Mouse (Mus musculus) erythroblast, embryonic 14.5 days (primary cell): ENCODE measurements around the gene Atp5s. TPM values are rescaled to one million over a fixed set of nuclear protein-coding genes. Genes with fewer than 3 reads are reported as not detected.

ENCODE experiments used
- H3K27me3 ChIP-seq: 2 replicates; pipeline ENCODE4 v1.6.1; 2012; ENCODE audit warnings: inconsistent platforms; ENCODE audit not compliant: control insufficient read depth
- H3K36me3 ChIP-seq: 2 replicates; pipeline ENCODE4 v1.6.1; 2012; ENCODE audit warnings: mild to moderate bottlenecking, inconsistent platforms; ENCODE audit not compliant: control insufficient read depth
- H3K4me1 ChIP-seq: 2 replicates; pipeline ENCODE4 v1.6.1; 2012; ENCODE audit warnings: inconsistent platforms; ENCODE audit not compliant: control insufficient read depth
- H3K4me3 ChIP-seq: replicated peaks from 2 replicates; pipeline ENCODE3; 2012; ENCODE audit warnings: moderate library complexity, mild to moderate bottlenecking, inconsistent platforms
- H3K9me3 ChIP-seq: 2 replicates; pipeline ENCODE4 v1.6.1; 2012; ENCODE audit warnings: low read length, inconsistent platforms, mixed read lengths; ENCODE audit not compliant: control insufficient read depth
- GATA1 ChIP-seq: IDR thresholded peaks from 2 replicates; pipeline ENCODE4 v1.6.1; 2012; ENCODE audit warnings: low read length, inconsistent platforms, mixed read lengths
- TAL1 ChIP-seq: IDR thresholded peaks from 3 replicates; pipeline ENCODE4 v1.6.1; 2012; ENCODE audit warnings: low read length, inconsistent platforms, mixed read lengths
- polyA plus RNA-seq: library from polyadenylated mRNA; stranded (reverse); fragments of >175 nt; gene quantifications from 2 replicates; pipeline ENCODE4 v1.2.3, GENCODE M21; 2012

The Atp5s gene
- polyA plus RNA-seq, 1 experiment: 1.2 TPM

DNA sequence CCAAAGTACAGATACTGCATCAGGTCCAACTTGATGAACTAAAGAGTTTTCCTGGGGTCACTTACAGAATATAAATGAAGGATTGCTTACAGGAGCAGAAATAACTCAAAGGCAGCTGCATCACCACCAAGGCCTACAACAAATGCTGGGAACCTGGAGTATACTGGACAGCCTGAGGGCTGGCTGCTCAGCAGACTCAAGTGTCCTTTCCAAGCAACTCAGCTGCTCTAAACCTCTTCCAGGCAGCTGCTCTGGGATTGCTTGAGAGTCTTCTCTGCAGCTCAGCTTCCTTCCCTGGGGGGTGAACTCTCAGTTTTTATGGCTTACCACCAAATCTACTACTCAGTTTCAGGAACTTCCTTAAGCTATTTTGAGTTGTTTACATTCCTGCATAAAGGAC lies 35.7 kb upstream of the Atp5s start:
- Histone ChIP-seq H3K9me3 (no peaks in the 10 kb centered on the region), H3K4me1 (no peaks in the 10 kb centered on the region), H3K4me3 (no peak overlapping the region), H3K36me3 (peaks cover 10% of the 10 kb centered on the region), H3K27me3 (no peaks in the 10 kb centered on the region)
- TF ChIP-seq GATA1 (no peak), TAL1 (no peak)

DNA sequence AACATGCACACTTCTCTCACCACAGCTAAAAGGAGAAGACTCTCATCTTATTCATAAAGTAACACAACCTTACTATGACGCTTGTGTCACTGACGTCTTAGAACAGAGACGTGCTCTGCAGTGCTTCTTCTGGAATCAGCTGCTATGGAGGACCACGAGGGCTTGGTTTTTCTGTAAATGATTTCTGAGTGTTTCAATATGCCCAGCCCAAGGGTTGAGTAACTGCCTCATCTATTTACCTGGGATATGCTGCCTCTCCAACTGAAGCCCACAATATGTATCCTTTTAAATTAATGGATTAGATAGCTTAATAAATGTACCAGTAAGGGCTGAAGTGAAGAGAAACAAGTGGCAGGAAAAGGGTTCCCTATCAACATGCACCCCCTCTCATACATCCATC lies 34.0 kb upstream of the Atp5s start:
- Histone ChIP-seq H3K9me3 (no peaks in the 10 kb centered on the region), H3K36me3 (peaks cover 16% of the 10 kb centered on the region), H3K4me3 (no peak overlapping the region), H3K27me3 (no peaks in the 10 kb centered on the region), H3K4me1 (no peaks in the 10 kb centered on the region)
- no peak for TF ChIP-seq GATA1
- no peak for TF ChIP-seq TAL1

DNA sequence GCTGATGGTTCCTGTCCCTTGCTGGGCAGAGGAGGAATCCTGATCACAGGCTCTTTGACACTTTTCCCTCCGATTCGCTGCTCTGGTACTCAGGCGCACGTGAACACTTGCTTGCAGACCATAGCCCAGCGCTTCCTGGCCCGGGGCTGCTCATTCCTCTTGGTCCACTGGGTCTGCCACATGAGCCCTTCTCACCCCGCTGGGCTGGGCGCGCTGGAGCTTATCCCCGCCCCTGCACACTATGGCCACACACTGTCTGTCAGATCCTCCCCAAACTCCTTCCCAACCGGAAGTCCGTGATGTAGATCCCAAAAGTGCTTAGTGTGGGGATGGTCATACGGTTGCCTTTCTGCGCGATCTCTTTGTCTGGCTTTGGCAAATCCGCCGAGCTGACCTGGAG lies 31.3 kb upstream of the Atp5s start:
- TF ChIP-seq GATA1 (no peak), TAL1 (no peak)
- Histone ChIP-seq H3K9me3 (no peaks in the 10 kb centered on the region), H3K27me3 (no peaks in the 10 kb centered on the region), H3K36me3 (peaks cover 22% of the 10 kb centered on the region), H3K4me1 (no peaks in the 10 kb centered on the region), H3K4me3 (no peak overlapping the region)

DNA sequence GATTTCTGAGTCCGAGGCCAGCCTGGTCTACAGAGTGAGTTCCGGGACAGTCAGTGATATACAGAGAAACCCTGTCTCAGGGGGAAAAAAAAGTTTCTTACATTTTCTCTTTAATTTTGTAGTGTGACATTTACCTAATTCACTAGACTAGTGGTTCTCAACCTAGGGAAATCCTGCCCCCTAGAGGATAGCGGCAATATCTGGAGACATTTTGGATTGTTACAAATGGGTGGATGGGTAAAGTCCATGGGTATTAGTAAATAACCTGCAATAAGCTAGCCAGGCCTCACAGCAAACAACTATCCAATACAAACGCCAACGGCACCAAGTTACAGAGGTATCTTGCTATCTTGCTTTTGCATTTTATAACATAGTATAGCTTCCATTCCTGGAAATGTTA lies 28.0 kb upstream of the Atp5s start:
- H3K9me3 ChIP-seq: no peaks in the 10 kb centered on the region
- H3K27me3 ChIP-seq: no peaks in the 10 kb centered on the region
- H3K4me3 ChIP-seq: no peak overlapping the region
- H3K4me1 ChIP-seq: peaks cover 2% of the 10 kb centered on the region
- peaks cover 36% of the 10 kb centered on the region for H3K36me3 ChIP-seq
- TF ChIP-seq GATA1 (no peak), TAL1 (no peak)

DNA sequence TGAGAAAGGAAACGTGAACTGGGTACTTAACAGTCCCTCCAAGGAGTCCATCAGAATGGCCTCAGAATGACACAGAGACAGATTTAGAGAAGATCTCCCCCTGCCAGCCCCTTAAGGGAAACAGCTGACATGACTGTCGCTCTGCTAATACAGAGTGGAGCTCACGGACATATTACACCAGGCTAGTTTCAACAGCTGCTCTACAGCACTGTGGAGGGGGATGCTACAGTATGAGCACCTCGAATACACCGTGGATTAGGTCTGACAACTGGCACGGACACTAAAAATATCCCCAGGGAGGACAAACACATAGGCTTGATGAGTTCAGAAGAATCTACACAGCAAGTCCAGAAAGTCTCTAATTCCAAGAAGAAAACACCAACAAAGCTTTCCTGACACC lies 26.4 kb upstream of the Atp5s start:
- H3K36me3 ChIP-seq: peaks cover 38% of the 10 kb centered on the region
- H3K4me3 ChIP-seq: no peak overlapping the region
- peaks cover 2% of the 10 kb centered on the region for H3K4me1 ChIP-seq
- H3K9me3 ChIP-seq: no peaks in the 10 kb centered on the region
- no peaks in the 10 kb centered on the region for H3K27me3 ChIP-seq
- TF ChIP-seq GATA1: no peak
- no peak for TF ChIP-seq TAL1

DNA sequence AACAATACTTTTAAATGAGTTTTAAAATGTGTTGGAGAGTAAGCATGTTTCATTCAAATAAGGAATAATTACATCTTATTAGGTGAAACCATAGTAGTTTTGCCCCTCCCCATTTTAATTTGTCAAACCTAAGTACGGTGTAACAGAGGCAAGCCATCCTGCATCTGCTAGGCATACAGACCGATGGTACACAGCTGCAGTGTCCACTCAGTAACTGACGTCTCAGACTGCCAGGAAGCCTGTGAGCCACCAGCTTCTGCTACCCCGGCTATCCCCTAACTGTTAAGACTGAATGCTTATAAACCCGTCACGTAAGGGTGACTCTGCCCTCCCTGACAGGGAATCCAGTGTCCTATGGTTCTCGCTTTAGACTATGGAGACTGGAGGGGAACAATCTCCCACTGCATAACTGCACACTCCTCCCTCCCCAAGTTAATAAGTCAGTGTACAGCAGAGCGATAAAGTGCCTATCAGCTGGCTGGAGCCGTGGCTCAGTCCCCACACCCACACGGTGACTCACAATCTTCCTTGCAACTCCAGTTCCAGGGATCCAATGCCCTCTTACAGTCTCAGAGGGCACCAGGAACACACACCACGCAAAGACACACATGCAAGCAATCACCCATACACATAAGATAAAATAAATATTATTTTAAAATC lies 19.8 kb upstream of the Atp5s start:
- H3K9me3 ChIP-seq: no peaks in the 10 kb centered on the region
- no peak overlapping the region for H3K4me3 ChIP-seq
- TF ChIP-seq TAL1 (no peak), GATA1 (no peak)
- no peaks in the 10 kb centered on the region for H3K27me3 ChIP-seq
- H3K4me1 ChIP-seq: peaks cover 11% of the 10 kb centered on the region
- H3K36me3 ChIP-seq: peaks cover 34% of the 10 kb centered on the region

DNA sequence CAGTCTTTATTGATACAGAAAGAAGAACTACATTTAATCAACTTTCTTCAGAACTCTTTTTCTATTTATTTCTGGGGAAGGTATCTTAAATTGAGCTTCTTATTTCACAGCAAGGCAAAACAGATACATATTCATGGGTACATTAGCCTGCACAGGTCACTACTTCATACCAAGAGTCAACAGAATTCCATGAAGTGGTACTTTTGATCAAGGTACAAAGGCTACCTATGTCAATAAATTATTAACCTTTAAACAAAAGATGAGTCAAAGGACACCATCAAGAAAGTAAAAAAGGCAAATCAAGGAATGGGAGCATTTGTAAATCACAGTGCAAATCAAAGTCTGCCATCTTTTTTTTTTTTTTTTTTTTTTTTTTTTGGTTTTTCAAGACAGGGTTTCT lies 11.1 kb upstream of the Atp5s start:
- TF ChIP-seq GATA1: no peak
- no peak; the same call in 2 of the 3 replicates for TF ChIP-seq TAL1
- Histone ChIP-seq H3K36me3 (peaks cover 20% of the 10 kb centered on the region), H3K27me3 (no peaks in the 10 kb centered on the region), H3K4me1 (no peaks in the 10 kb centered on the region), H3K9me3 (peaks cover 7% of the 10 kb centered on the region), H3K4me3 (no peak overlapping the region)

DNA sequence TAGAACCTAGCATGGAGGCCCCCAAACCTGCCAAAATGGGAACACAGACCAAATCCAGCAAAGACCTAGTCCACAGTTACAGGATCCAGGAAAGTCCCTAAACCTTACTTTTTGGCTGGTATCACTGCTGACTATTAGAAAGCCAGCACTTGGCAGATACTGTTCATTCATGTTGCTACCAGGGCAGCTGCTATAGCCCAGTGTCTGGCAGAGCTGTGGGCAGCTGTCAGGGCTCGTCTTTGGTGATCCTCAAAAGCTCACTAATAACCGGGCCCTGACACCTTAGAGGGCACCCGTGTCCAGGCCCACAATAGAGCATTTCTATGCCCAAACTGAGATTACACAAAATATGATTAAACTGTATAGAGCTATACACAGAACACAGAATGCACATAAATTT lies 1.9 kb upstream of the Atp5s start:
- no peak overlapping the region for H3K4me3 ChIP-seq
- TF ChIP-seq TAL1: no peak
- no peak for TF ChIP-seq GATA1
- H3K9me3 ChIP-seq: peaks cover 19% of the 10 kb centered on the region
- peaks cover 3% of the 10 kb centered on the region; the same call in 1 of the 2 replicates for H3K27me3 ChIP-seq
- H3K36me3 ChIP-seq: peaks cover 46% of the 10 kb centered on the region
- peaks cover 39% of the 10 kb centered on the region for H3K4me1 ChIP-seq

DNA sequence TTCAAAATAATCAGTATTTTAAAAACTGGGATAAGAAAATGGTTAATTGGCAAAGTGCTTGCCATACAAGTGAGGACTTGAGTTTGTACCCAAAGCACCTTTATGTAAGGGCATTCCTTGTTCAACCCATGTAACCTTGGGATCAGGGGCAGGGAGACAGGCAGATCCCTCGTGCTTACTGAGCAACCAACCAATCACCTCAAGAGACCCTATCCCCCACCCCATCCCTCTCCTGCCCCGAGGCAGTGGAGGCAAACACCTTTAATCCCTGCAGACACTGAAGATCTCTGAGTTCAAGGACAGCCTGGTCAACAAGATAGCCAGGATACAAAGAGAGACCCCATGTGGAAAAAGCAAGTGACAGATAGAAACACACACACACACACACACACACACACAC lies 1.4 kb upstream of the Atp5s start:
- H3K4me3 ChIP-seq: peak overlapping the region; percentile 86
- peaks cover 39% of the 10 kb centered on the region for H3K4me1 ChIP-seq
- no peak for TF ChIP-seq TAL1
- TF ChIP-seq GATA1: no peak
- peaks cover 16% of the 10 kb centered on the region for H3K9me3 ChIP-seq
- peaks cover 3% of the 10 kb centered on the region; the same call in 1 of the 2 replicates for H3K27me3 ChIP-seq
- H3K36me3 ChIP-seq: peaks cover 45% of the 10 kb centered on the region

DNA sequence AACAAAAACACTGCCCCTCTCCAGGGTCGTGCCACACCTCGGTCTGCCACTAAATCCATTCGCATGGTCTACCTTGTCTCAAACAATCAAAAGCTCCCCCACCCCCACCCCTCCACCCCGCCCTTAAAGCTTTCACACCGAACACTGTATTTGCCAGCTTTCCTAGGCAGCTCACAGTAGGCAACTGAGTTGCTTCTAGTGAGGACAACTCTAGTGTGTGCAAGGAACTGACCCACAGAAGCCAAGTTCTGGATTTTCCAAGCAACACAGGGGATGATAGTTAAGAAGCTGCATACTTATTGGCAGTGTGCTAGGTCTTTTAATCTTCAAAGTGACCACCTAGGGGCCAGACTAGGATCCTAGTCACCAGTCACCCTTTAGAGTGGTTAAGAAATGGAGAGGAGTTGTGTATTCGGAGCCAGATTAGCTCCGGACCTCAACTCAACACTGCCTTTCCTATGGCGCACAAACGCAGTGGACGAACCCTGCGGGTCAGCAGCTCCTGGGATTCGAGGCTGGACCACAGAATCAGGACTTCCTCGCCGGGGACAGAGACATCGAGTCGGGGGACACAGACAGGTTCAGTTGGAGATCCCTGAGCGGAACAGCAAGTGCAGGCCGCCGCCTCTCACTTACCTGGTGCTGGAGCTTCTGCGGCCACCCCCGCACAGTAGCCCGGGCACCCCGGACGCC lies 586 bp upstream of the Atp5s start:
- Histone ChIP-seq H3K36me3 (peaks cover 44% of the 10 kb centered on the region), H3K9me3 (peaks cover 8% of the 10 kb centered on the region), H3K4me1 (peaks cover 39% of the 10 kb centered on the region), H3K4me3 (peak overlapping the region; percentile 86), H3K27me3 (peaks cover 2% of the 10 kb centered on the region; the same call in 1 of the 2 replicates)
- TF ChIP-seq TAL1 (no peak), GATA1 (no peak)
